Mouse (Mus musculus): ENCODE data around the gene Rmnd5b. TPM values are rescaled to one million over a fixed set of nuclear protein-coding genes. Genes with fewer than 3 reads are reported as not detected.

Gene Rmnd5b
- polyA plus RNA-seq, 1 experiment, result 41.0 TPM

DNA sequence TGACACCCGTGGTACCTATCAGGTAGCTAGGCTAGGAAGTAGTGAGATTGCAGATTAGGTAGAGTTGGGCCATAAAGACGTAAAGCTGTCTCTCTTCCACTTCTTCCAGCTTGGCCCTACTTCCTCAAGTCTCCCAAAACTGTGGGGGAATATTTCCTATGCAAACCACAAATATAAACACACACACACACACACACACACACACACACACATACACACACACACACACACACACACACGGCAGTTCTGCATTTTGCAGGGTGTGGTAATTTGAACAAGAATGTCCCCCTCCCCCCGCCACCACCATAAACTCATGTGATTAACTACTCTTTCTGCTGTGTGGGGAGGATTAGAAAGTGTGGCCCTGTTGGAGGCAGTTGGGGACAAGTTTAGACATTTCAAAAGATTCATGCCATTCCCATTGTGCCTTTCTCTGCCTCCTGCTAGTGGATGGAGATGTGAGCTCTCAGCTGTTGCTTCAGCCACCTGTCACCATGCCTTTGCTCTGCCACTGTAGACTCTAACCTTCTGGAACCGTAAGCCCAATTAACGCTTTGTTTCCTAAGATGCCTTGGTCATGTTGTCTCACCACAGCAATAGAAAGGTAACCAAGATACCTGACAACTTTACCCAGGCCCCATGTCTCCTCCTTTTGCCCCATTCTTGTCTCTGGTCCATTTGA, 42.2 kb upstream of the Rmnd5b start:
- Histone ChIP-seq H3ac (ENCODE audit: control insufficient read depth, insufficient read length) (no peak overlapping the region), H3K4me2 (ENCODE audit: low read depth) (no peak overlapping the region), H3K79me2 (ENCODE audit: control insufficient read depth, insufficient read depth) (no peaks in the 10 kb centered on the region), H3K27me3 (ENCODE audit: control insufficient read depth, insufficient read depth, insufficient read length) (no peaks in the 10 kb centered on the region), H3K36me3 (ENCODE audit: control insufficient read depth, insufficient read depth) (no peaks in the 10 kb centered on the region), H3K4me3 (no peak overlapping the region)
- TF ChIP-seq MYOD1 (IDR thresholded peaks at IDR 0.05; ENCODE audit: control insufficient read depth in 1 of 3, insufficient read length in 2 of 3, low read depth in 2 of 3), result peak in 2 of 3 experiments; percentile 85
- peak; percentile 46 for TF ChIP-seq TCF12 (IDR thresholded peaks at IDR 0.05; ENCODE audit: insufficient read depth, poor library complexity, severe bottlenecking)
- no peak for TF ChIP-seq POLR2A (IDR thresholded peaks at IDR 0.05; ENCODE audit: insufficient read length, low read depth)
- TF ChIP-seq MYOG (IDR thresholded peaks at IDR 0.05; ENCODE audit: control insufficient read depth in 1 of 3, insufficient read depth in 1 of 3, insufficient read length in 2 of 3, low read depth in 2 of 3), result peak; percentile 58 to 85 (median 62)
- no peak for TF ChIP-seq USF1 (IDR thresholded peaks at IDR 0.05; ENCODE audit: low read depth)
- no peak for TF ChIP-seq REST (IDR thresholded peaks at IDR 0.05; ENCODE audit: insufficient read depth, insufficient read length)
- no peak for TF ChIP-seq POLR2AphosphoS2 (IDR thresholded peaks at IDR 0.05; ENCODE audit: insufficient read length, low read depth)
- peak; percentile 32 for TF ChIP-seq TCF3 (IDR thresholded peaks at IDR 0.05; ENCODE audit: insufficient read length, low read depth)
- TF ChIP-seq E2F4 (IDR thresholded peaks at IDR 0.05; ENCODE audit: insufficient read depth), result no peak
- TF ChIP-seq CEBPB (IDR thresholded peaks at IDR 0.05; ENCODE audit: insufficient read depth, poor library complexity, severe bottlenecking), result no peak
- no peak for TF ChIP-seq SRF (IDR thresholded peaks at IDR 0.05; ENCODE audit: control insufficient read depth, insufficient read length, low read depth)
- no peak for TF ChIP-seq MAX (IDR thresholded peaks at IDR 0.05; ENCODE audit: low read depth)

DNA sequence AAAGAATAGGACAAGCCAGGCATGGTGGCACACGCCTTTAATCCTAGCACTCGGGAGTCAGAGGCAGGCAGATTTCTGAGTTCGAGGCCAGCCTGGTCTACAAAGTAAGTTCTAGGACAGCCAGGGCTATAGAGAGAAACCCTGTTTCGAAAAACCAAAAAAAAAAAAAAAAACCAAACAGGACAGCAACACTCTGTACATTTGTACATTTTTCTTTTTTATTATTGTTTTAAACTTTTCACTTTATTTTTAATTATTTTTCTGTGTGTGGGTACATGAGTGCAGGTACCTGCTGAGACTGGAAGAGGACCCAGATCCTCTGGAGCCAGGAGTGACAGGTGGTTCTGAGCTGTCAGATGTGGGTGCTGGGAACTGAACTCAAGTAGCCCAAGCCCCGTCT, 39.7 kb upstream of the Rmnd5b start:
- no peak for TF ChIP-seq E2F4 (IDR thresholded peaks at IDR 0.05; ENCODE audit: insufficient read depth)
- no peak for TF ChIP-seq MYOG (IDR thresholded peaks at IDR 0.05; ENCODE audit: control insufficient read depth in 1 of 3, insufficient read depth in 1 of 3, insufficient read length in 2 of 3, low read depth in 2 of 3)
- TF ChIP-seq TCF12 (IDR thresholded peaks at IDR 0.05; ENCODE audit: insufficient read depth, poor library complexity, severe bottlenecking), result no peak
- TF ChIP-seq POLR2AphosphoS2 (IDR thresholded peaks at IDR 0.05; ENCODE audit: insufficient read length, low read depth), result no peak
- Histone ChIP-seq H3ac (ENCODE audit: control insufficient read depth, insufficient read length) (no peak overlapping the region), H3K36me3 (ENCODE audit: control insufficient read depth, insufficient read depth) (no peaks in the 10 kb centered on the region), H3K4me2 (ENCODE audit: low read depth) (no peak overlapping the region), H3K4me3 (no peak overlapping the region), H3K79me2 (ENCODE audit: control insufficient read depth, insufficient read depth) (no peaks in the 10 kb centered on the region), H3K27me3 (ENCODE audit: control insufficient read depth, insufficient read depth, insufficient read length) (no peaks in the 10 kb centered on the region)

- Histone ChIP-seq H3K79me2 (ENCODE audit: control insufficient read depth, insufficient read depth) (no peaks in the 10 kb centered on the region), H3K36me3 (ENCODE audit: control insufficient read depth, insufficient read depth) (no peaks in the 10 kb centered on the region), H3K4me2 (ENCODE audit: low read depth) (no peak overlapping the region), H3K27me3 (ENCODE audit: control insufficient read depth, insufficient read depth, insufficient read length) (no peaks in the 10 kb centered on the region), H3ac (ENCODE audit: control insufficient read depth, insufficient read length) (no peak overlapping the region), H3K4me3 (no peak overlapping the region)
- TF ChIP-seq USF1 (IDR thresholded peaks at IDR 0.05; ENCODE audit: low read depth), result no peak
Observed at GRCm38 (mm10) chr11:51673291-51673690, 37.6 kb upstream of the Rmnd5b start.

GRCm38 (mm10) chr11:51671376-51671775, 35.7 kb upstream of the Rmnd5b start:
- H3K4me2 ChIP-seq (ENCODE audit: low read depth), result no peak overlapping the region
- H3K79me2 ChIP-seq (ENCODE audit: control insufficient read depth, insufficient read depth), result no peaks in the 10 kb centered on the region
- no peaks in the 10 kb centered on the region for H3K27me3 ChIP-seq (ENCODE audit: control insufficient read depth, insufficient read depth, insufficient read length)
- no peak overlapping the region for H3K4me3 ChIP-seq
- TF ChIP-seq USF1 (IDR thresholded peaks at IDR 0.05; ENCODE audit: low read depth) (no peak), MAX (IDR thresholded peaks at IDR 0.05; ENCODE audit: low read depth) (no peak), CEBPB (IDR thresholded peaks at IDR 0.05; ENCODE audit: insufficient read depth, poor library complexity, severe bottlenecking) (no peak), MYOG (IDR thresholded peaks at IDR 0.05; ENCODE audit: control insufficient read depth in 1 of 3, insufficient read depth in 1 of 3, insufficient read length in 2 of 3, low read depth in 2 of 3) (no peak), E2F4 (IDR thresholded peaks at IDR 0.05; ENCODE audit: insufficient read depth) (no peak), SRF (IDR thresholded peaks at IDR 0.05; ENCODE audit: control insufficient read depth, insufficient read length, low read depth) (no peak), REST (IDR thresholded peaks at IDR 0.05; ENCODE audit: insufficient read depth, insufficient read length) (no peak), POLR2AphosphoS2 (IDR thresholded peaks at IDR 0.05; ENCODE audit: insufficient read length, low read depth) (no peak), TCF12 (IDR thresholded peaks at IDR 0.05; ENCODE audit: insufficient read depth, poor library complexity, severe bottlenecking) (no peak), MYOD1 (IDR thresholded peaks at IDR 0.05; ENCODE audit: control insufficient read depth in 1 of 3, insufficient read length in 2 of 3, low read depth in 2 of 3) (no peak), TCF3 (IDR thresholded peaks at IDR 0.05; ENCODE audit: insufficient read length, low read depth) (no peak)
- H3K36me3 ChIP-seq (ENCODE audit: control insufficient read depth, insufficient read depth), result no peaks in the 10 kb centered on the region
- no peak overlapping the region for H3ac ChIP-seq (ENCODE audit: control insufficient read depth, insufficient read length)

- no peaks in the 10 kb centered on the region for H3K27me3 ChIP-seq (ENCODE audit: control insufficient read depth, insufficient read depth, insufficient read length)
- H3K79me2 ChIP-seq (ENCODE audit: control insufficient read depth, insufficient read depth), result no peaks in the 10 kb centered on the region
- no peak for TF ChIP-seq POLR2A (IDR thresholded peaks at IDR 0.05; ENCODE audit: insufficient read length, low read depth)
- no peak for TF ChIP-seq MYOG (IDR thresholded peaks at IDR 0.05; ENCODE audit: control insufficient read depth in 1 of 3, insufficient read depth in 1 of 3, insufficient read length in 2 of 3, low read depth in 2 of 3)
- no peak for TF ChIP-seq CEBPB (IDR thresholded peaks at IDR 0.05; ENCODE audit: insufficient read depth, poor library complexity, severe bottlenecking)
- TF ChIP-seq REST (IDR thresholded peaks at IDR 0.05; ENCODE audit: insufficient read depth, insufficient read length), result no peak
- no peak for TF ChIP-seq TCF12 (IDR thresholded peaks at IDR 0.05; ENCODE audit: insufficient read depth, poor library complexity, severe bottlenecking)
- TF ChIP-seq E2F4 (IDR thresholded peaks at IDR 0.05; ENCODE audit: insufficient read depth), result no peak
- TF ChIP-seq USF1 (IDR thresholded peaks at IDR 0.05; ENCODE audit: low read depth), result no peak
- TF ChIP-seq MYOD1 (IDR thresholded peaks at IDR 0.05; ENCODE audit: control insufficient read depth in 1 of 3, insufficient read length in 2 of 3, low read depth in 2 of 3), result no peak
- no peak for TF ChIP-seq POLR2AphosphoS2 (IDR thresholded peaks at IDR 0.05; ENCODE audit: insufficient read length, low read depth)
- no peak for TF ChIP-seq TCF3 (IDR thresholded peaks at IDR 0.05; ENCODE audit: insufficient read length, low read depth)
- no peak for TF ChIP-seq MAX (IDR thresholded peaks at IDR 0.05; ENCODE audit: low read depth)
- no peak for TF ChIP-seq SRF (IDR thresholded peaks at IDR 0.05; ENCODE audit: control insufficient read depth, insufficient read length, low read depth)
- no peaks in the 10 kb centered on the region for H3K36me3 ChIP-seq (ENCODE audit: control insufficient read depth, insufficient read depth)
- H3K4me3 ChIP-seq, result no peak overlapping the region
- no peak overlapping the region for H3K4me2 ChIP-seq (ENCODE audit: low read depth)
- H3ac ChIP-seq (ENCODE audit: control insufficient read depth, insufficient read length), result no peak overlapping the region
Observed at GRCm38 (mm10) chr11:51670846-51671245, 35.1 kb upstream of the Rmnd5b start.
